Mouse (Mus musculus) heart, embryonic 10.5 days (tissue): ENCODE measurements around the gene Mia2. TPM values are rescaled to one million over a fixed set of nuclear protein-coding genes. Genes with fewer than 3 reads are reported as not detected.

Experiments
- DNase-seq: peaks from one replicate; pipeline ENCODE4 v3.0.0-alpha.2; 2017; ENCODE audit warnings: low spot score
- H3K27ac ChIP-seq: fragments of 300-500 bp; sonication (generic); 2 replicates; pipeline ENCODE4 v1.5.1; 2016; ENCODE audit warnings: mild to moderate bottlenecking
- H3K27me3 ChIP-seq: fragments of 300-500 bp; sonication (generic); 2 replicates; pipeline ENCODE4 v1.6.1; 2016; ENCODE audit warnings: mild to moderate bottlenecking; ENCODE audit not compliant: poor library complexity, insufficient read depth, severe bottlenecking
- H3K36me3 ChIP-seq: fragments of 300-500 bp; sonication (generic); 2 replicates; pipeline ENCODE4 v1.6.1; 2016; ENCODE audit warnings: mild to moderate bottlenecking, moderate library complexity
- H3K4me1 ChIP-seq: fragments of 300-500 bp; sonication (generic); 2 replicates; pipeline ENCODE4 v1.6.1; 2016; ENCODE audit warnings: mild to moderate bottlenecking
- H3K4me3 ChIP-seq: fragments of 300-500 bp; sonication (generic); 2 replicates; pipeline ENCODE4 v1.5.1; 2016; ENCODE audit warnings: mild to moderate bottlenecking, moderate library complexity
- H3K9me3 ChIP-seq: fragments of 300-500 bp; sonication (generic); 2 replicates; pipeline ENCODE4 v1.6.1; 2016; ENCODE audit warnings: mild to moderate bottlenecking, moderate library complexity
- WGBS: fragments of 180-500 bp; shearing (Covaris S2); methylation state at CpG from one replicate; pipeline ENCODE4 v1.1.7; 2016; 5-methylcytosine and 5-hydroxymethylcytosine counted together
- polyA plus RNA-seq: library from polyadenylated mRNA; unstranded; fragments of >200 nt; fragmentation: Nextera tagmentation; extraction: Ambion mirVana; gene quantifications from 2 replicates; pipeline ENCODE4 v1.2.1, GENCODE M21; 2016

The Mia2 gene
- polyA plus RNA-seq, 1 experiment from 2014 or later: 50.8 TPM

- Histone ChIP-seq H3K4me3 (peak overlapping the region; percentile 99), H3K27ac (peak overlapping the region; percentile 100), H3K4me1 (peaks cover 10% of the 10 kb centered on the region; the same call in 1 of the 2 replicates), H3K9me3 (no peaks in the 10 kb centered on the region), H3K27me3 (0 out of 2 replicates have a peak, but pooled peaks cover 4% of the 10 kb centered on the region), H3K36me3 (peaks cover 42% of the 10 kb centered on the region)
- DNase-seq: no peak
- under 1% methylated on average over 41 of the region's 41 CpGs for WGBS
These were observed 28.5 kb upstream of the Mia2 start for GRCm38 (mm10) chr12:59067095-59067494.

GRCm38 (mm10) chr12:59068791-59069190 lies 26.8 kb upstream of the Mia2 start:
- H3K4me3 ChIP-seq: no peak overlapping the region
- peaks cover 10% of the 10 kb centered on the region; the same call in 1 of the 2 replicates for H3K4me1 ChIP-seq
- peaks cover 55% of the 10 kb centered on the region for H3K36me3 ChIP-seq
- 0 out of 2 replicates have a peak, but pooled peaks cover 2% of the 10 kb centered on the region for H3K27me3 ChIP-seq
- 93% methylated on average over 13 of the region's 13 CpGs for WGBS
- no peaks in the 10 kb centered on the region for H3K9me3 ChIP-seq
- no peak overlapping the region for H3K27ac ChIP-seq
- peak; percentile 5 for DNase-seq

- Histone ChIP-seq H3K9me3 (no peaks in the 10 kb centered on the region), H3K4me1 (peaks cover 5% of the 10 kb centered on the region; the same call in 1 of the 2 replicates), H3K4me3 (no peak overlapping the region), H3K27ac (no peak overlapping the region), H3K36me3 (peaks cover 68% of the 10 kb centered on the region), H3K27me3 (no peaks in the 10 kb centered on the region)
- WGBS: 85% methylated on average over 11 of the region's 11 CpGs
- no peak for DNase-seq
These were observed 23.3 kb upstream of the Mia2 start for GRCm38 (mm10) chr12:59072286-59072685.

- 88% methylated on average over 3 of the region's 3 CpGs for WGBS
These were observed 21.5 kb upstream of the Mia2 start for GRCm38 (mm10) chr12:59074052-59074451.

GRCm38 (mm10) chr12:59076996-59077395 lies 18.6 kb upstream of the Mia2 start:
- H3K36me3 ChIP-seq: peaks cover 27% of the 10 kb centered on the region
- 90% methylated on average over 3 of the region's 3 CpGs for WGBS
- no peaks in the 10 kb centered on the region for H3K27me3 ChIP-seq
- DNase-seq: no peak
- H3K4me3 ChIP-seq: no peak overlapping the region
- no peaks in the 10 kb centered on the region for H3K9me3 ChIP-seq
- no peak overlapping the region for H3K27ac ChIP-seq
- H3K4me1 ChIP-seq: no peaks in the 10 kb centered on the region

More at GRCm38 (mm10) chr12:59074052-59074451, 21.5 kb upstream of the Mia2 start:
- Histone ChIP-seq H3K27me3 (no peaks in the 10 kb centered on the region), H3K9me3 (no peaks in the 10 kb centered on the region), H3K27ac (no peak overlapping the region), H3K36me3 (peaks cover 56% of the 10 kb centered on the region), H3K4me3 (no peak overlapping the region), H3K4me1 (no peaks in the 10 kb centered on the region)
- DNase-seq: no peak

- H3K9me3 ChIP-seq: no peaks in the 10 kb centered on the region
- H3K4me1 ChIP-seq: no peaks in the 10 kb centered on the region
- no peaks in the 10 kb centered on the region for H3K27me3 ChIP-seq
- H3K27ac ChIP-seq: no peak overlapping the region
- 91% methylated on average over 3 of the region's 3 CpGs for WGBS
- H3K36me3 ChIP-seq: peaks cover 19% of the 10 kb centered on the region
- H3K4me3 ChIP-seq: no peak overlapping the region
- no peak for DNase-seq
These were observed 17.7 kb upstream of the Mia2 start for GRCm38 (mm10) chr12:59077883-59078282.

- H3K27ac ChIP-seq: no peak overlapping the region
- peak; percentile 55 for DNase-seq
- H3K36me3 ChIP-seq: 0 out of 2 replicates have a peak, but pooled peaks cover 2% of the 10 kb centered on the region
- 86% methylated on average over 4 of the region's 4 CpGs for WGBS
- H3K4me1 ChIP-seq: no peaks in the 10 kb centered on the region
- H3K4me3 ChIP-seq: no peak overlapping the region
- no peaks in the 10 kb centered on the region for H3K27me3 ChIP-seq
- H3K9me3 ChIP-seq: no peaks in the 10 kb centered on the region
These were observed 15.1 kb upstream of the Mia2 start for GRCm38 (mm10) chr12:59080461-59080860.

GRCm38 (mm10) chr12:59084446-59084845 lies 11.2 kb upstream of the Mia2 start:
- Histone ChIP-seq H3K27me3 (no peaks in the 10 kb centered on the region), H3K27ac (no peak overlapping the region), H3K36me3 (no peaks in the 10 kb centered on the region), H3K4me3 (no peak overlapping the region), H3K4me1 (no peaks in the 10 kb centered on the region), H3K9me3 (no peaks in the 10 kb centered on the region)
- DNase-seq: peak; percentile 65
- 66% methylated on average over 5 of the region's 5 CpGs for WGBS

GRCm38 (mm10) chr12:59086171-59086570 lies 9.4 kb upstream of the Mia2 start:
- DNase-seq: peak; percentile 17
- no peak overlapping the region for H3K27ac ChIP-seq
- H3K4me3 ChIP-seq: no peak overlapping the region
- WGBS: 79% methylated on average over 5 of the region's 5 CpGs
- no peaks in the 10 kb centered on the region for H3K4me1 ChIP-seq
- H3K9me3 ChIP-seq: no peaks in the 10 kb centered on the region
- H3K27me3 ChIP-seq: no peaks in the 10 kb centered on the region
- H3K36me3 ChIP-seq: no peaks in the 10 kb centered on the region

- no peak overlapping the region for H3K27ac ChIP-seq
- H3K27me3 ChIP-seq: no peaks in the 10 kb centered on the region
- H3K4me1 ChIP-seq: no peaks in the 10 kb centered on the region
- no peaks in the 10 kb centered on the region for H3K36me3 ChIP-seq
- no peaks in the 10 kb centered on the region for H3K9me3 ChIP-seq
- WGBS: 46% methylated on average over 2 of the region's 2 CpGs
- DNase-seq: no peak
- no peak overlapping the region for H3K4me3 ChIP-seq
These were observed 2.1 kb upstream of the Mia2 start for GRCm38 (mm10) chr12:59093543-59093942.

GRCm38 (mm10) chr12:59104771-59105170 lies 9.2 kb downstream of the Mia2 start:
- Histone ChIP-seq H3K9me3 (no peaks in the 10 kb centered on the region), H3K36me3 (no peaks in the 10 kb centered on the region), H3K4me1 (no peaks in the 10 kb centered on the region), H3K4me3 (no peak overlapping the region), H3K27ac (no peak overlapping the region), H3K27me3 (no peaks in the 10 kb centered on the region)
- DNase-seq: no peak
- WGBS: 50% methylated on average over 5 of the region's 5 CpGs

GRCm38 (mm10) chr12:59105914-59106313 lies 10.3 kb downstream of the Mia2 start:
- Histone ChIP-seq H3K36me3 (no peaks in the 10 kb centered on the region), H3K4me3 (no peak overlapping the region), H3K27ac (no peak overlapping the region), H3K9me3 (no peaks in the 10 kb centered on the region), H3K27me3 (no peaks in the 10 kb centered on the region), H3K4me1 (no peaks in the 10 kb centered on the region)
- WGBS: 84% methylated on average over 6 of the region's 6 CpGs
- peak; percentile 33 for DNase-seq

GRCm38 (mm10) chr12:59106491-59106890 lies 10.9 kb downstream of the Mia2 start:
- Histone ChIP-seq H3K27ac (no peak overlapping the region), H3K9me3 (no peaks in the 10 kb centered on the region), H3K4me1 (no peaks in the 10 kb centered on the region), H3K27me3 (no peaks in the 10 kb centered on the region), H3K36me3 (no peaks in the 10 kb centered on the region), H3K4me3 (no peak overlapping the region)
- 85% methylated on average over 5 of the region's 5 CpGs for WGBS
- DNase-seq: no peak

GRCm38 (mm10) chr12:59107926-59108325 lies 12.3 kb downstream of the Mia2 start:
- Histone ChIP-seq H3K4me1 (no peaks in the 10 kb centered on the region), H3K27ac (no peak overlapping the region)
- WGBS: 80% methylated on average over 4 of the region's 4 CpGs

More at GRCm38 (mm10) chr12:59107926-59108325, 12.3 kb downstream of the Mia2 start:
- H3K9me3 ChIP-seq: no peaks in the 10 kb centered on the region
- no peak overlapping the region for H3K4me3 ChIP-seq
- no peaks in the 10 kb centered on the region for H3K27me3 ChIP-seq
- DNase-seq: peak; percentile 52
- no peaks in the 10 kb centered on the region for H3K36me3 ChIP-seq
